Mouse (Mus musculus) liver, adult 2 months (tissue): ENCODE measurements at regions not wholly inside any gene's neighbourhood (a gene's known extent, or its start where the extent isn't known, plus 50 kb on each side); places are given as distances from the start of the nearest gene placed in this dataset.

ENCODE experiments used
- DNase-seq: peaks from one replicate; pipeline ENCODE4 v3.0.0-alpha.2; 2011; ENCODE audit warnings: low read depth, low spot score; ENCODE audit errors: extremely low read depth
- H3K27ac ChIP-seq: fragments of 200-500 bp; replicated peaks from 2 replicates; pipeline ENCODE4 v1.5.1; 2012; ENCODE audit warnings: low read depth, mild to moderate bottlenecking, control low read depth, inconsistent platforms, low read length; ENCODE audit not compliant: insufficient read depth
- H3K27me3 ChIP-seq: fragments of 200-500 bp; 2 replicates; pipeline ENCODE4 v1.6.1; 2012; ENCODE audit warnings: mild to moderate bottlenecking, moderate library complexity, low read length, inconsistent platforms; ENCODE audit not compliant: control insufficient read depth, insufficient read depth
- H3K36me3 ChIP-seq: fragments of 200-500 bp; 2 replicates; pipeline ENCODE4 v1.6.1; 2012; ENCODE audit warnings: low read length, inconsistent platforms; ENCODE audit not compliant: control insufficient read depth, insufficient read depth
- H3K4me1 ChIP-seq: fragments of 200-500 bp; 2 replicates; pipeline ENCODE4 v1.6.1; 2011; ENCODE audit warnings: low read length; ENCODE audit not compliant: control insufficient read depth, insufficient read depth
- H3K4me3 ChIP-seq: fragments of 200-500 bp; 2 replicates; pipeline ENCODE4 v1.5.1; 2011; ENCODE audit warnings: low read depth, mild to moderate bottlenecking, control low read depth, low read length, moderate library complexity; ENCODE audit not compliant: insufficient read depth
- H3K79me2 ChIP-seq: fragments of 200-500 bp; 2 replicates; pipeline ENCODE4 v1.6.1; 2012; ENCODE audit warnings: inconsistent platforms, mild to moderate bottlenecking, low read length, moderate library complexity; ENCODE audit not compliant: control insufficient read depth, insufficient read depth
- H3K9ac ChIP-seq: fragments of 200-500 bp; 2 replicates; pipeline ENCODE4 v1.6.1; 2012; ENCODE audit warnings: low read depth, mild to moderate bottlenecking, control low read depth, inconsistent platforms, low read length
- CTCF ChIP-seq: fragments of 200-500 bp; IDR thresholded peaks from 2 replicates; pipeline ENCODE4 v1.5.1; 2011; ENCODE audit warnings: low read depth, low read length, control low read depth
- POLR2A ChIP-seq: fragments of 200-500 bp; IDR thresholded peaks from 2 replicates; pipeline ENCODE4 v1.6.1; 2011; ENCODE audit warnings: low read length, control low read depth; ENCODE audit not compliant: insufficient read depth; ENCODE audit errors: extremely low read depth
- WGBS: fragments of 180-500 bp; shearing (Covaris S2); methylation state at CpG from one replicate; pipeline ENCODE4 v1.1.7; 2018; 5-methylcytosine and 5-hydroxymethylcytosine counted together

GRCm38 (mm10) chr9:86208334-86208925 lies 256.3 kb downstream of the Ube2cbp start:
- no peak for TF ChIP-seq POLR2A
- Histone ChIP-seq H3K4me3 (no peak overlapping the region), H3K79me2 (no peaks in the 10 kb centered on the region), H3K9ac (no peak overlapping the region), H3K4me1 (no peaks in the 10 kb centered on the region), H3K27me3 (no peaks in the 10 kb centered on the region), H3K27ac (no peak overlapping the region), H3K36me3 (no peaks in the 10 kb centered on the region)
- WGBS: 82% methylated on average over 5 of the region's 5 CpGs
- no peak for DNase-seq

DNA sequence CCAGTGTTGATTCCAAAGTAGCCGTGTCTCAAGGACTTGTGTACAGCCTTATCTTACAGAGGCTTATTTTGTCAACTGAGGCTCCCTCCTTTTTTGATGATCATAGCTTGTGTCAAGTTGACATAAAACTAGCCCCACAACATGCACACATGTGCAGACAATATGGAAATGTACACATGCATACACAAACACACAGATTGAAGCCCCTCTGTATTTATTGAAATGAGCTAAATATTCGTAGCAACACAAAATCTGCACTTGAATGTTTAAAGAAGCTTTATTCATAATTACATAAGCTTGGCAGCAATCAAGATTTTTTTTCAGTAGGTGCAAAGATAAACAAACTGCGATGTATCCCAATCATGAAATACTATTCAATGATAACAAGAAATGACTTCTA lies 253.5 kb downstream of the Ube2cbp start:
- Histone ChIP-seq H3K36me3 (no peaks in the 10 kb centered on the region), H3K4me1 (no peaks in the 10 kb centered on the region), H3K4me3 (no peak overlapping the region), H3K27ac (no peak overlapping the region), H3K27me3 (no peaks in the 10 kb centered on the region), H3K79me2 (no peaks in the 10 kb centered on the region), H3K9ac (no peak overlapping the region)
- TF ChIP-seq CTCF: no peak
- TF ChIP-seq POLR2A: no peak
- 78% methylated on average over 3 of the region's 3 CpGs for WGBS
- DNase-seq: no peak

DNA sequence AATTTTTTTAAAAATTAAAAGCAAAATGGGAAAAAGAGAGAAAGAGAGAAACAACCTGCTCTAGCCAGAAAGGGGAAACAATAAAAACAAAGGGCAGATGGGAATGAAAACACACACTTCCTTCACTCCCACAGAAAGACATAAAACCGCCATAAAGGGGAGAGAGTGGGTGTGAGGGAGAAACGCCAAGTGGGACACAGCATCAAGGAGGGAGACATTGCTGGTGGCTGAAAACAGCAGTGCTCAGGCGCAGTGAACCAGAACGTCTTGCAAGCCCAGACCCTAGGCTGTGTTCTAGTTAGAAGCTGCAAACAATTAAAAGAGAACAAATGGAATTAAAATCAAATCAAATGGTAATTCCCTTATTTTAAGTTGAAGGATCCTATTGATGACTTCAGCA lies 245.1 kb downstream of the Ube2cbp start:
- Histone ChIP-seq H3K4me1 (no peaks in the 10 kb centered on the region), H3K27ac (no peak overlapping the region), H3K27me3 (no peaks in the 10 kb centered on the region), H3K36me3 (no peaks in the 10 kb centered on the region), H3K9ac (no peak overlapping the region), H3K4me3 (no peak overlapping the region), H3K79me2 (no peaks in the 10 kb centered on the region)
- 94% methylated on average over 4 of the region's 4 CpGs for WGBS
- TF ChIP-seq CTCF: no peak
- no peak for TF ChIP-seq POLR2A
- no peak for DNase-seq

DNA sequence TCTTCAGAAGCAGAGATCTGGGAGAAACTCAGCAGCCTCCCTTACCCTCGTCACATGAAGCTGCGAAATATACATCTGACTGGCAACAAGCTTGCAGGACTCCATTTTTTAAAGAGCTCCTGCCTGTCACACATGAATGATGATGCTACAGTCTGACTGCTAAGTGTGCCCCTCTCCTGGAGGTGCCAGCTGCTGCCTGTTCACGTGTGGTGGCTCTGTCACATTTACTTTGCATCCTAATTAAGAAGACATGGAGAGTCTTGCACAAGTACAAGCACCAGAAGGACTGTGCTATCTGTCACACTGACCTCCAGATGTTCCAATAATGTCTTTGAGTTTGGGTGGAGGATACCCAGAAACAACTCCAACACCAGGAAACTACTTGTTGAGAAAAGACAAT lies 240.2 kb downstream of the Ube2cbp start:
- WGBS: 77% methylated on average over 3 of the region's 3 CpGs
- no peak for DNase-seq

DNA sequence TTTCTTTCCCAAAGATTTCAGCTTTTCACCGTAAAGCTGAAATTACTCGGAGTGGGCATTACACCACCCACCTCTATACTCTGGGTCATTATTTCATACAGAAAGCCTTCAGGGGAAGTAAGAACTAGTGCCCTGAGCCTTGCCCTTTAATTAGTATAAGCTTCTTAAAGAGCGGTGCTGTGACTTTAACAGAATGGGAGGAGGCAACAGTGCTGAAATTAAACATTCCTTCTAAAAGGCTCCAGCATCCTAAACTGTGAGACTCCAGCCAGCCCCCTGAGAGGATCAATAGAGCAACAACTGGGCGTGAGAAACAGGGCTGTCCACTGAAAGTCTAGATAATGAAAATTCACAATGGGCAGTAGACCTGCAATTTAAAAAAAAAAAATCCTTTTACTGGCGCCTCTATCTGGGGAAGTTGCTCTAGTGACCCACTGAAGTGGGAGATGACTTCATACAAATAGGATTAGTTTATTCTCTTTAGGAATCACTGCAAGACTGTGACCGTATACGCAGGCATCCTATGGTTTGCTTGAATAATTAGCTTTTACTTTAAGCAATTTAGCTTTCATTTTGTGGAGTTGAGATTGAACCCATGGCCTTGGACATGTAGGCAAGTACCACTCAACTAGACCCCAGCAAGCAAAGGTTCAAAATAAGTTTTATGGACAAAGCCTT lies 233.9 kb downstream of the Ube2cbp start:
- H3K27me3 ChIP-seq: no peaks in the 10 kb centered on the region
- no peaks in the 10 kb centered on the region for H3K4me1 ChIP-seq
- no peak overlapping the region for H3K4me3 ChIP-seq
- no peaks in the 10 kb centered on the region for H3K36me3 ChIP-seq
- no peak for DNase-seq
- WGBS: 69% methylated on average over 7 of the region's 7 CpGs
- no peak overlapping the region for H3K9ac ChIP-seq
- no peak for TF ChIP-seq POLR2A
- TF ChIP-seq CTCF: no peak
- no peaks in the 10 kb centered on the region for H3K79me2 ChIP-seq
- H3K27ac ChIP-seq: no peak overlapping the region

More for the DNA sequence above, 240.2 kb downstream of the Ube2cbp start:
- Histone ChIP-seq H3K36me3 (no peaks in the 10 kb centered on the region), H3K27ac (no peak overlapping the region), H3K4me1 (no peaks in the 10 kb centered on the region), H3K4me3 (no peak overlapping the region), H3K9ac (no peak overlapping the region), H3K79me2 (no peaks in the 10 kb centered on the region), H3K27me3 (no peaks in the 10 kb centered on the region)
- TF ChIP-seq POLR2A (no peak), CTCF (no peak)

DNA sequence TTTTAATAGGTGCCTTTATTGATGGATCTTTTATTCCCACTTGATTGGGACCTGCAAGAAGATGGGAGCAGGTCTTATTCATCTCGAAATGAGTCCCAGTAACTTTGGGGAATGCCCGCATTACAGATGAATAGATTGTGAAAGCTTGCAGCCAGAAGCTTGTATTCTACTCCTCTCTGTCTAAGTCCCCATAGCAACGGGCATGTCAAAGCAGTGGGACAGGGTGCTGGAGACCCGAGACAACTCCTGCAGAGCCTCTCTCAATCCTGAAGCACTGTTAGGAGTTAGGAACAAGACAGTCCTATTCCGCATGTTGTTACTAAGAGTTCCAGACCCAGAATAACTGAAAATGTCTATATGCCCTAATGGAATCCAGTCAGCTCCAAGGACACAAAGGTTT lies 233.1 kb downstream of the Ube2cbp start:
- Histone ChIP-seq H3K9ac (no peak overlapping the region), H3K4me3 (no peak overlapping the region), H3K27ac (no peak overlapping the region), H3K27me3 (no peaks in the 10 kb centered on the region), H3K36me3 (no peaks in the 10 kb centered on the region), H3K4me1 (no peaks in the 10 kb centered on the region), H3K79me2 (no peaks in the 10 kb centered on the region)
- WGBS: 90% methylated on average over 5 of the region's 5 CpGs
- no peak for DNase-seq
- TF ChIP-seq CTCF: no peak
- no peak for TF ChIP-seq POLR2A
